Comparison of ENCODE assay signal across 9 mouse cellular contexts in the genomic region with DNA sequence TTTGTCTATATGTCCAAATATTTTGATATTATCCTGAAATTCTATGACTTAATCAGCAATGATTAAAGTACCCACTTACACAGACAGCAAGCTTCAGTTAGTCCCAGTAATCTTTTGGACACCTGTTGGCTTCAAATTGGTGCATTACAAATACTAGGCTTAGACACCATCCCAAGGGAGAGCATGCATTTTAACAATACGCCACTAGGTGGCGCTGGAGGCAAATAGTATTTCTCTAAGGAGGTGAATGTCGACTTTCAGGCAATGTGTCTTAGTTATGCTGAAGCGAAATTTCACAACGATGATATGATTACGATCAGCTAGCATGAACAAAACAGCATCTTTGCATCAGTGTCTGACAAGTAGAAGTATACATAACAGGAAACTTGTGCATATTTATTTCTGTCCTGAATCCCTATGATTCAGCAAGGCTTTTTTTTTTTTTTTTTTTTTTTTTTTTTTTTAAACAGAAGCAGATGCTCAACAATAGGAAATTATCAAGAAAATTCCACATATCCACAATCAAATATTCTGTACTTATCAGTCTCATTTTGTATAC.
DNase-seq lines count a peak whose midpoint lies in the region; TF ChIP-seq lines count a peak whose summit lies in the region.
"Had no signal": no experiment of that assay in that cellular context is flagged by ENCODE, and none has a peak within 500 bp of the region (broad histone marks: within the 10 kb centered on the region; RNA-seq: fewer than 3 reads in every experiment).

No protein-coding gene starts in this region.

- H3K9ac ChIP-seq in ES-E14 (ENCODE audit: insufficient read depth, low read depth, low read length, poor library complexity, severe bottlenecking): no peak overlapping the region
- H3K9ac ChIP-seq: liver, embryonic 15.5 days had no signal

- WGBS in forebrain, embryonic 10.5 days: 21% methylated on average over 6 of the region's 6 CpGs

- in situ Hi-C loops in ES-E14 (cut with MboI; ENCODE audit: low sequenced_read_pairs in 2 of 2, unreplicated experiment in 2 of 2): no loop called here

- H3K9me3 ChIP-seq in ES-E14 (ENCODE audit: control insufficient read depth, insufficient read depth, low read depth, low read length): no peaks in the 10 kb centered on the region
- H3K9me3 ChIP-seq in forebrain, embryonic 10.5 days: no peaks in the 10 kb centered on the region
- H3K9me3 ChIP-seq: liver, embryonic 15.5 days had no signal

- intact Hi-C loops in heart, postnatal 14 days (cut with DNase I): loop anchor here (1.0 kb wide), 1 partner anchor 260 kb away; no protein-coding TSS in a partner anchor

- no peaks in the 10 kb centered on the region for H3K4me1 ChIP-seq in ES-E14 (ENCODE audit: control insufficient read depth in 2 of 2, insufficient read depth in 2 of 2, low read length in 2 of 2, poor library complexity in 1 of 2)
- no peaks in the 10 kb centered on the region for H3K4me1 ChIP-seq in forebrain, embryonic 10.5 days
- H3K4me1 ChIP-seq: liver, embryonic 15.5 days had no signal

- DNase-seq in ES-E14 (ENCODE audit: low read depth, low spot score): peak; percentile 66
- peak; percentile 74 for DNase-seq in brain, embryonic 18.5 days (ENCODE audit: low read depth, low spot score)
- peak; percentile 74 for DNase-seq in forebrain, embryonic 10.5 days (ENCODE audit: extremely low spot score, low spot score)
- DNase-seq in heart, postnatal 14 days: peak; percentile 63 to 81
- DNase-seq in kidney, postnatal 4 days: peak; percentile 85 to 87
- peak; percentile 40 to 57 for DNase-seq in lung, adult 18-20 months
- DNase-seq in ovary, postnatal 14 days (ENCODE audit: low spot score): peak; percentile 74
- DNase-seq in urinary bladder, postnatal 10 days (ENCODE audit: low spot score): peak; percentile 26

- no peak overlapping the region for H3K27ac ChIP-seq in ES-E14 (ENCODE audit: insufficient read depth, low read depth, low read length, poor library complexity, severe bottlenecking)
- no peak overlapping the region for H3K27ac ChIP-seq in forebrain, embryonic 10.5 days
- H3K27ac ChIP-seq: liver, embryonic 15.5 days had no signal

- no peaks in the 10 kb centered on the region for H3K27me3 ChIP-seq in forebrain, embryonic 10.5 days (ENCODE audit: poor library complexity, severe bottlenecking)
- H3K27me3 ChIP-seq: liver, embryonic 15.5 days had no signal

- no peak overlapping the region for H3K4me3 ChIP-seq in ES-E14 (ENCODE audit: insufficient read depth in 1 of 2, low read depth in 1 of 2, low read length in 2 of 2, poor library complexity in 1 of 2, severe bottlenecking in 1 of 2)
- H3K4me3 ChIP-seq in forebrain, embryonic 10.5 days: no peak overlapping the region
- H3K4me3 ChIP-seq: liver, embryonic 15.5 days had no signal

- H3K36me3 ChIP-seq in ES-E14 (ENCODE audit: control insufficient read depth, insufficient read depth, low read length, poor library complexity, severe bottlenecking): no peaks in the 10 kb centered on the region
- H3K36me3 ChIP-seq in forebrain, embryonic 10.5 days (replicated peaks): no peaks in the 10 kb centered on the region
- H3K36me3 ChIP-seq: liver, embryonic 15.5 days had no signal

TF ChIP-seq in ES-E14, 5 proteins besides CTCF, POLR2A, EP300 and RAD21:
- no peak for TF ChIP-seq HCFC1 (IDR thresholded peaks at IDR 0.05; ENCODE audit: borderline replicate concordance, insufficient read depth, low read length)
- TF ChIP-seq ZC3H11A (IDR thresholded peaks at IDR 0.05; ENCODE audit: borderline replicate concordance, low read depth, low read length): peak; percentile 14; the same call in 1 of the 2 replicates
- no peak for TF ChIP-seq MAFK (IDR thresholded peaks at IDR 0.05; ENCODE audit: insufficient read depth, low read depth, low read length)
- peak; percentile 71; the same call in 1 of the 2 replicates for TF ChIP-seq ZNF384 (IDR thresholded peaks at IDR 0.05; ENCODE audit: low read depth, low read length)
- TF ChIP-seq CHD2 (IDR thresholded peaks at IDR 0.05; ENCODE audit: low read depth, low read length): no peak

Comparison
In these comparisons a context has a peak if more than half of its experiments do, and no peak if none do; other contexts are left out.
1. DNase-seq: peak in every context shown above with its lines; median percentile 86 in kidney, postnatal 4 days; 74 in brain, embryonic 18.5 days; 74 in forebrain, embryonic 10.5 days; 74 in ovary, postnatal 14 days; 72 in heart, postnatal 14 days; 66 in ES-E14; 48 in lung, adult 18-20 months; 26 in urinary bladder, postnatal 10 days.